Mouse (Mus musculus) urinary bladder, adult 2 months (tissue): Measurements from ENCODE around the gene Odf2. TPM values are rescaled to one million over a fixed set of nuclear protein-coding genes. Genes with fewer than 3 reads are reported as not detected.

ENCODE experiments used
- DNase-seq: peaks from one replicate; pipeline ENCODE4 v3.0.0; 2022; ENCODE audit warnings: low spot score
- polyA plus RNA-seq: library from polyadenylated mRNA; depleted of rRNA; stranded (reverse); fragments of >200 nt; gene quantifications from 2 replicates; pipeline ENCODE4 v1.2.3, GENCODE M21; 2012; rRNA removed

Gene Odf2
- polyA plus RNA-seq, 1 experiment: 41.9 TPM

DNA sequence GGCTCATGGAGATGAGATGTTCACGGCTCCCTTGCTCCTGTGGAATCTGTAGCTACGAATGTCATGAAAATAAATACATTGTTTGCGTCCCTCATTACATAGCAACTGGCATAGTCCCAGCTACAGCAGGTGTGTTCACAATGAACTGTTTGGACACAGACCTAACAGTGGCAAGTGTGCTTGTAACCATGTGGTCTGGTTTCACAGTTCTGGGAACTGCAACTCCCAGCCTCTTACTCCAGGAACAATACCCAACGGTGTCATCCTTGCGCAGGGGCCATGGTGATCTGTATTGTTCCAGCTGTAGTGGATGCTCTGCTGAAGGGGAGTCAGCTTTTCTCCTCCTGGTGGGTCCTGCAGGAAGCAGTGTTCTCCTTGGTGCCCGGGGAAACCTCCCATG is 42.2 kb downstream of the Odf2 start:
- DNase-seq: no peak

DNA sequence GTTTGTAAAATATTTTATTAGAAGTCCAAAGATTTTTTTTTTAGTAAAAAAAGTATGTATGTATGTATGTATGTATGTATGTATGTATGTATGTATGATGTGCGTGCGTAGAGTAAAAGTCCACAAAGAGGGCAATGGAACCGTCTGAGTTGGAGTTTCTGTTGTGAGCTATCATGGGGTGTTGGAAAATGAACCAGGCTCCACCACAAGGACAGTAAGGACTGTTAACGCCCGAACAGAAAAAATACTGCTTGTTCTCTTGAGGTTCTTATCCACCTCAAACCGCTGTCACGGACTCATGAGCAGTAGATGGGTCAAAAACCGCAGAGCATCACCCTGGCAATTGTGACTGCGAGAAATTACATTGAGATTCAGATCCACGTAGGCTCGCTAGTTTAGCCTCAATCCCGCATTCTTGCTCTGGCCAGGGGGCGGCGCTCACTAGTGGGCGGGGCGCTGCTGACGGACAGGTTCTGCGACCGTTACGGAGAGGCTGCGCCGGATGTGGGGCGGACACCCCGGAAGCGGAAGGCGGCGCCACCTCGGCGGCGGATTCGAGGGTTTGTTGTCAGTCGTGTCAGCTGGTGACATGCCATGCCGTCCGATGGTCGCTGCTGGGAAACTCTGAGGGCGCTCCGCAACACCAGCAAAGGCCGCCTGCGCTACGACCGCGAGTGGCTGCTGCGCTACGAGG is 46.0 kb downstream of the Odf2 start, which contains the start of gene Gle1:
Gene Gle1 (plus strand): TSS at position 521 of the 694 bp plus-strand sequence.
- DNase-seq: peak; percentile 89

DNA sequence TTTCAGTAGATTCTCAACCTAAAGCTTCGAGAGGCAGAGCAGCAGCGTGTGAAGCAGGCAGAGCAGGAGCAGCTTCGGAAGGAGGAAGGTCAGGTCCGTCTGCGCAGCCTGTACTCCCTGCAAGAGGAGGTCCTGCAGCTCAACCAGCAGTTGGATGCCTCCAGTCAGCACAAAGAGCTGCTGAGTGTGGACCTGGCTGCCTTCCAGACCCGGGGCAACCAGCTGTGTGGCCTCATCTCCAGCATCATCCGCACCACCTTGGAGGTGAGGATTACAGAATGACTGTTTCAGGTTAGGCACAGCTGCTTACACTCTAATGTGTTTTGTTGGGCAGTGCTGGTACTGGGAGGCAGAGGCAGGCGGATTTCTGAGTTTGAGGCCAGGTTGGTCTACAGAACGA is 51.1 kb downstream of the Odf2 start:
- no peak for DNase-seq

DNA sequence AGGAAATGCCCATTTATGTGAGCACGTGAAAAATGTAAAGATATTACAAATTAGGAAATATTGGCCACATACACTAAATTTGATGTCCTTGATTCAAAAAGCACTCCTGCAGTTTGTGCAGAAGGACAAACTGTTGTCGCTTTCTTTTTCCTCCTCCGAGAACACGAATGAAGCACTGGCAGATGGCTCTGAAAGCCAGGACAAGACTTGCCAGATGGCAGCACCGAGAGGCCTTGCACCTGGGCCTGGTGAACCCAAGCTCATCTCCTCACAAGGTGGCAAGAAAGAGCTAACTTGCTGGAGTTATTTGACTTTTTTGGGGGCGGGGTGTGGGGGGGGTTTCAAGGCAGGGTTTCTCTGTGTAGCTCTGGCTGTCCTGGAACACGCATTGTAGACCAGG is 51.8 kb downstream of the Odf2 start:
- no peak for DNase-seq

DNA sequence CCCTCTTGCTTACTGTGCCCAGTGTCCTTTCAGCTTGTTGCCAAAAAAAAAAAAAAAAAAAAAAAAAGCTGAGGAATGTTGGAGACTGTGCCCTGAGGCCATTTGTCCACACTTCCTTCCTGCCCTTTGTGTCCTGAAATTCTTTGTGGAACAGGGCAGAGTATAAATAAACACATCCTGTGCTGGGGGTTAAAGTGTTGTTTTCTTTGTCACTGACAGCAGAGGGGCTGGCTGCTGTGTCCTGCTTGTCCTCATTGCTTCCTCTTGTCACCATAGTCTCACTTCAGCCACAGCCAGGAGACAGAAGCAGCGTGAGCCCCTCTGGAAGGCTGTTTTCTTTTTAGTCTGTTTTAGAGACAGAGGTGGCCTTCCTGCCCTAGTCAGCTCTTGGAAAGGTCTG is 55.7 kb downstream of the Odf2 start:
- DNase-seq: no peak

DNA sequence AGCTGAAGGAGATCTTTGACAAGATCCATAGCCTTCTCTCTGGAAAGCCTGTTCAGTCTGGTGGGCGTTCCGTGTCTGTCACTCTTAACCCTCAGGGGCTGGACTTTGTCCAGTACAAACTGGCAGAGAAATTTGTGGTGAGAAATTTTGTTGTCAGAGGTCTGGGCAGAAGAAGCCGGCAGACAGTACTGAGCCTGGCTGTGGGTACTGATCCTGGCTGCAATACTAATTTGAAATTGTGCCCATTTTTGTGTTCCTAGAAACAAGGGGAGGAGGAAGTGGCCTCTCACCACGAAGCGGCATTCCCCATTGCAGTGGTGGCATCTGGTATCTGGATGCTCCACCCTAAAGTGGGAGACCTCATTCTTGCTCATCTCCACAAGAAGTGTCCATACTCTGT is 59.9 kb downstream of the Odf2 start:
- DNase-seq: no peak

DNA sequence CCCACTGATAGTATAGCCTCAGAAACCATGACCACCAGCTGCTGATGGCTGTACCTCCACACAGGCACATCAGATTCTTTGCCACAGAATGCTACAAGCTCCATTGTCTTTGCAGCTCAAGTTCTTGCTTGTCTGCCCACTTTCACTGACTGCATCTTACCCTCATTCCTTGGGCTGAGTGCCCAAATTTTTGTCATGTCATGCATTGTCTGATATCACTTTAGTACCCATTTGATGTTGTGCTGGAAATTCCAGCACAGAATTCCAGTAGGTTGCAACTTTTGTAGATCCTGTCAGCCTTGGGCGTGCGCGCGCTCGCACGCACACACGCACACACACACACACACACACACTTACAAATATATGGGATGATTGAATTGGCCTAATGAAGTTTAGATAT is 72.2 kb downstream of the Odf2 start:
- DNase-seq: no peak

DNA sequence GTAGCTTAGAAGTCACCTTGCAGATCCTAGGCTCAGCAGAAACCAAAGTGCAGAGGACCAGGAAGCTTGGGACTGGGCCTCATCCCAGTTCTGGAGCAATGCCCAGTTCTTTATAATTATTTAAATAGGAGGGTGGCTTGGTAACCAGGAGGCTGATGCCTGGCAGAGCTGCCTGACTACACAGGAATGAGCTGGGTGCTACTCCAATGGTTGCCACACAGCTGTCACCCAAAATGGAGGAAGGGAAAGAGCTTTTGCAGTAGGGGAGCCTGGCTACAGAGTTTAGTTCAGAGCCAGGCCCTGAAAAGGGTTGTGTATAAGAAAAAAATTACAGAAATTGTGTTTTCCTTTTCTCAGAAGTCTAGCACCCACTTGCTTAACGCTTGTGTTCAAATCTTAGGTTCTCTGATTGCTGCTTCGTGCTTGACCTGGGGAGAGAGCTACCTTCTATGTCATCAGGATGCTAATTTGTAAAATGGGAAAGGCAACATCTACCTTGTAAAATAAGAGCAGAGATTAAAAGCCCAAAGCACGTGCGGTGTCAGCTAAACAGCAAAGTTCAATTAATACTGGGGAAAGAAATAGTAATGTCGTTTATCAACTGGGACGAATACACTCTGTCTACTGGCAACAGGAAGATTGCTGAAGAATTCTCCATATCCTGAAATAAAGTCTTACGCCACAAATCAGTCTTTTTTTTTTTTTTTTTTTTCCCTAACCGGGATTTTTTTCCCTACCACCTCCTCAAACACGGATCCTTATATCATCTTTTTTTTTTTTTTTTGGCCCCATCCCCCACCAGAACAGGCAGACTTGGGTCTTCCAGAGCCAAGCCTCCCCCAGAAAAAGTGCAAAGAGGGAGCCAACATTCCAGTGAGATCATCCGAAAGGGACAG is 75.6 kb downstream of the Odf2 start:
- DNase-seq: no peak

DNA sequence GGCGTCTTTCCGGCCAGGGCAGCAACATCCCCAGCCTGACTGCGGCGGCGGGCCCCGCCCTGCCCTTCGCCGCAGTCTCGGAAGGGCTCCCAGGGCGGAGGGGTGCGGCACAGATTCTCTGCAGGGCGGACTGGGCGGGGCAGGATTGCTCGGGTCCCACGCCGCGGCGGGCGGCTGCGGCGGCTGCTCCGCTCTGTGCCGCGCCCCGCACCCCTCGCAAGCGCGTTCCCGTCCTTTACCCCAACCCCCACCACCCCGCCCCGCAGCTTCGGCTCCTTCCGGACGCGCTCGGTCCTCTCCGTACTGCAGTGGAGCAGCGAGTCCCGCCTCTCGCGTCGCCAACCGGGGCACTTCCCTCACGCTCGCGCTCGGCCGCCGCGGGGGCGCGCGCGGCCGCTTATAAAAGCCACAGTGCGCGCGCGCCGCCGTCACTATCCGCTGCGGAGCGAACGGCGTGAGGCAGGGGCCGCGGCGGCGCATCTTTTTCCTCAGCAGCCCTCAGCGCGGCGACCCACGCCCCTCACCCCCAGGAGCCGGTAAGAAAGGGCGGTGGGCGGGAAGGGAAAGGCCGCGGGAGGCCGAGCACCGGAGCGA is 76.3 kb downstream of the Odf2 start, which contains the start of gene Sptan1:
Gene Sptan1 (plus strand): TSS at position 311 of the 594 bp plus-strand sequence.
- DNase-seq: peak; percentile 90

DNA sequence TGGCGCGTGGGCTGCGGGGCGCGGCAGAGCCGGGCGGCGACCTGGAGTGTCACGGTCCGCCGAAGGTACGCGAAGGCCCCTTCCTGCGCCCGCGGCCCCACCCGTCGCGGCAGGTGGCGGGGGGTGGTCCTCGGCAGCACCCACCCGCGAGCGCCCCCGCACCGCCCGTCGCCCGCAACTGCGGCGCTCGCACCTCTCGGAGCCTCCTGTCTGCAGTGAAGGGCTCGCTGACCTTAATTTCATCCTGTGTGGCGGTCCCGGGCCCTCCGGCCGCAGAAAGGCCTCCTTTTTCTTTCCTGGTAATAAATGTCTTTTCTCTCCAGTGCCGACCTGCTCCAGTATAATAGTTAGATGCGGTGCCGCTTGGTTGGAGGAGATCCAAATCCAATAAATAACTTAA is 76.9 kb downstream of the Odf2 start:
- DNase-seq: peak; percentile 47

DNA sequence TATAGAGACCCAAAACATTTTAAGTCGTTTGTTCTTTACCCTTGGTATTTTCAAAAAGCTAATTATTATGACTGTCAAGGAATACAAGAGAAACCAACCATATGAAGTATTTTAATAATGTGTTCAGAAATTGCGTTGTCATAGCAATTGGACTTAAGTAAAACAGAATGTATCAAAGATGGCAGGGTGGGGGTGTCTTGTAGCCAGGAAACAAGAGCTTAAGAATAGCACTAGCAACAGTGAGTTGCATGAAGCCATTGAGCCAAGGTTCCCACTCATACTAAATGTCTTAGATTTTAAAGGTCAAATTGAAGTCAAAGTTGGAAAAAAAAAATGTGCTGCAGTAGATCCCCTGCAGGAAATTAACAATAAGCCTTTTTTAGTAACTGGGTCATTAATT is 77.8 kb downstream of the Odf2 start:
- DNase-seq: no peak

DNA sequence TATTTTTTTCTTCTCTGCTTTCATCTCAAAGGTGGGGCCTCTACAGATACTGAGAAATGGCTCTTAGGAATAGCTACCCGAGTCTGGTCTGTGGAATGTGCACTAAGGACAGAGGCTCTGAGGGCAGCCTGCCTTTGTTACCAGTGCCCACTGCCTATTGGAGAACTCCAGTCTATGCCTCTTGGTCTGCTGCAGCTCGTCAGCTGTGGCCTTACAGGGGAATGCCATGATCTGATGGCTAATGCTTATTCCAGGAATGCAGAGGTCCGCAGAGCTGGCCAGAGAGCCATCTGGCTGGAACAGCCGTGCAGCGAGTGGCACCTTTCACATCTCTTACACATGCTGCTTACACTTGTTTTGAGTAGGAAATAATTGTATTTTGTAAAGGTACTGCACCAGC is 78.7 kb downstream of the Odf2 start:
- no peak for DNase-seq

DNA sequence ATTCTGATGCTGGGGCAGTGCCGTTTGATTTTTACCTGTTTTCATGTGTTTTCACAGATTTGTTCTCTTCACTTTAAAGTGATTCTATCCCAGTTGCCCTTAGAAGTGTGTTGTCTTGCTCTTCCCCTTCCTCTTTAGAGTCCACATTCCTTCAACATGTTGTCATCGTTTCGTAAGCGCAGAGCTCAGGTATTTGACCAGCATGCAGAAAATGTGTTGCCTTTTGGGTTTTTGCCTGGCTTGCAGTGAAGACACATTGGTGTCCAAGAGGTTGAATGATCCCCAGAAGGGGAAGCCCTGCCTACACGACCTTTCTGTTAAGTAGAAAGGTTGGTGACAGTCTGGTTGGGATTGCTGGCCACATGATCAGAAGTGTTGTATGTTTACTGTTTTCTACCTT is 79.6 kb downstream of the Odf2 start:
- DNase-seq: no peak

DNA sequence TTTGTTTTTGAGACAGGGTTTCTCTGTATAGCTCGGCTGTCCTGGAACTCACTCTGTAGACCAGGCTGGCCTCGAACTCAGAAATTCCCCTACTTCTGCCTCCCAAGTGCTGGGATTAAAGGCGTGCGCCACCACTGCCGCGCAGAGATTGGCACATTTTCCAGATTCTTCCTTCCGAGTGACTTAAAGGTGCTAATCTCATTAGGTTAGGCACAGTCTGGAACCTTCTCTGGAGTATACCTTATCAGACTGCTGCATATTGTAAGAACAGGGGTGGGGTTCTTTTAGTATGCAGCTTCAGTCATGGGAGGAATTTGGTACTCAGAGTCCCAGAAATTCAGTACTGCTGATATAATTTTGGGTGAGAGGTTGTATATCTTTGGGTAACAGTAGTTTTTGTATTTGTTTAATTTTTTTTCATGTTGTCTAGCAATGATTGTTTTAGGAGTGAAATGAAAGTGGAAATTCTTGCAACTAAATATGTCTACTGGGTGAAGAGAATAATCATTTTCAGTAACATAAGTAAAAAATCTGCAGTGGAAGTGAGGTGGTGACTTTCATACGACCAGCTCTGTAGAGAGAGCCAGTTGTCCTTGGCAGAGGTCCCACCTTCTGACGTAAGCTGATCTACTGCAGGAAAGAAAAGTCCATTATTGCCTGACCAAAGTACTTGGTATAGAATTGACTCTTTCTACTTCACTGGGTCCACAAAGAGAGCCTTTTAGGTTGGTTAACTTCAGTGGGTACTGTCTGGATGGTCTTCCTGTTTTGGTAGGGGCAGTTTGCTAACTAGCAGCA is 83.0 kb downstream of the Odf2 start:
- no peak for DNase-seq

DNA sequence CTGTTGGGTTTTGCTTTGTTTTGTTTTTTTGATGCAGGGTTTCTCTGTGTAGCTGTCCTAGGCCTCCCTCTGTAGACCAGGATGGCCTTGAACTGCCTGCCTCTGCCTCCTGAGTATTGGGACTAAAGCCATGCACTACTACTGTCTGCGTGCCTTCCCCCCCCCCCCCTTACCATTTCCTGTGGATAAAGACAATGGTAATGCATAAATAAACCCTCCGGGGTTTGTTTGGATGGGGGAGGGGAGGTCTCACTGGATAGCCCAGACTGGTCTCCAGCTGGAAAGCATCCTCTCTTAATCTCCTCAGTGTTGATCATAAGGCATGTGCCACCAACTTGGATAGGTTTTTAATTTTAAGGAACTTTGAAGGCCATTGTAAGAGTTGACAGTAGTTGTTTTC is 84.5 kb downstream of the Odf2 start:
- DNase-seq: no peak

DNA sequence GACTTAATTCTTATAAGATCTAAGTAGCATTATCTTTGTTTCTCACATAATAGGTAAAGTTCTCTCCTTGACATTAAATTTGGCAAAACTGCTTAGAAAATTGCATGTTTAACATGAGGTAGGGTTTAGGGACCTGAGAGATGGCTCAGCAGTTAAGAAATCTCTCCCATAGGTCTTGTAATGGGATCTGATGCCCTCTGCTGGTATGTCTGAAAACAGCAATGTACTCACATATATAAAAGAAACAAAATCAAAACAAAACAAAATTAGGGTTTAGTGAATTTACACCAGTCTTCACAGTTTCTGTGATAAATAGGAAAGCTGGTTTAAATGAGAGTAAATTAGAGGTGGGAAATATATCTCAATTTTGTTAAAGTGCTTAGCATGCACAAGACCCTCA is 88.3 kb downstream of the Odf2 start:
- DNase-seq: no peak

DNA sequence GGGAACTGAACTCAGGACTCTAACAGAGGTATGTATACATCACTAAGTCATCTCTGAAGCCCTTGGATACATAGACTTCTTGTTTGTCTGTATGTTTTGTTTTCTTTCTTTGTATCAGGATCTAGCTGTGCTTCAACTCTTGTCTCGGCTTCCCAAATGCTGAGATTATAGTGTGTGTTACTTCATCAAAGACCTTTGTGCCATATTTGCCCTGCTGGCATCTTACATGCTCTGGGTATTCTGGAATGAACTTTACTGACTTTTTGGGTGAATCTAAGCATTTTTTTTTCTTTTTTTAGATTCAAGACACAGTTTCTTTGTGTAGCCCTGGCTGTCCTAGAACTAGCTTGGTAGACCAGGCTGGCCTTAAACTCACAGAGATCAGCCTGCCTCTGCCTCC is 91.6 kb downstream of the Odf2 start:
- no peak for DNase-seq

Other genes starting within 250 kb of the Odf2 start
- not detected in 2 replicates for gene Gm13420, start 137.5 kb upstream of the Odf2 start, polyA plus RNA-seq
- gene Gm13547, start 129.9 kb upstream of the Odf2 start, polyA plus RNA-seq: not detected in 2 replicates
- 24.3 and 25.7 TPM in 2 replicates for gene Coq4, start 101.7 kb upstream of the Odf2 start, polyA plus RNA-seq
- gene Trub2, start 100.7 kb upstream of the Odf2 start, polyA plus RNA-seq: 21.6 and 26.1 TPM in 2 replicates
- 30.0 and 33.6 TPM in 2 replicates for gene Slc27a4, start 86.6 kb upstream of the Odf2 start, polyA plus RNA-seq
- 36.8 and 46.5 TPM in 2 replicates for gene Urm1, start 69.1 kb upstream of the Odf2 start, polyA plus RNA-seq
- 44.7 and 49.3 TPM in 2 replicates for gene Cercam, start 20.1 kb upstream of the Odf2 start, polyA plus RNA-seq
- gene Gle1, start 46.2 kb downstream of the Odf2 start, polyA plus RNA-seq: 34.0 and 38.4 TPM in 2 replicates
- gene Sptan1, start 76.3 kb downstream of the Odf2 start, polyA plus RNA-seq: 206 and 215 TPM in 2 replicates
- gene Wdr34, start 159.7 kb downstream of the Odf2 start, polyA plus RNA-seq: 17.6 and 18.0 TPM in 2 replicates
- gene Set, start 168.2 kb downstream of the Odf2 start, polyA plus RNA-seq: 114 and 146 TPM in 2 replicates
- 18.6 and 22.3 TPM in 2 replicates for gene Pkn3, start 188.5 kb downstream of the Odf2 start, polyA plus RNA-seq
- gene Zdhhc12, start 204.4 kb downstream of the Odf2 start, polyA plus RNA-seq: 31.5 and 40.7 TPM in 2 replicates
- 46.2 and 46.5 TPM in 2 replicates for gene Zer1, start 235.4 kb downstream of the Odf2 start, polyA plus RNA-seq
- gene Tbc1d13, start 244.5 kb downstream of the Odf2 start, polyA plus RNA-seq: 29.2 and 29.5 TPM in 2 replicates